Mouse (Mus musculus) neural tube, embryonic 10.5 days (tissue): ENCODE results near the gene Mttp.

Source experiments
- DNase-seq: peaks from one replicate; pipeline ENCODE4 v3.0.0-alpha.2; 2017; ENCODE audit warnings: low spot score; ENCODE audit errors: extremely low spot score

The Mttp gene

DNA sequence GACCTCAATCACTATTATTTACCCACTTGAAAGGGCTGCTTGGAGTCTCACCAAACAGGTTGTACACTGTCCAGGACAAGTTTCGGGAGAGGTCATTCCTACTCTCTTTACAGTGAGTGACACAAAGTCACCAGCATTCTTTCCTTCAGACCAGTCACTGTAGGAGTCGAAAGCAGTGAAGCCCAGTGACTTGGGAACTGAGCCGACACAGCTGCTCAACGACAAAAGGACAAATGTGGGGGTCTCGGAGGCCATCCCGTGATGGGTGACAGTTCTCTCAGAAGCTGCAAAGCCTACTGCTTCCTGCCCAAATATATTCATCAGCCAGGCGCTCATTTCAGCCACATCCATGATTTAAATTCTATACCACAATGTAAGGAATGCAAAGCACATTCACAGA, 87.8 kb downstream of the Mttp start:
- no peak for DNase-seq

DNA sequence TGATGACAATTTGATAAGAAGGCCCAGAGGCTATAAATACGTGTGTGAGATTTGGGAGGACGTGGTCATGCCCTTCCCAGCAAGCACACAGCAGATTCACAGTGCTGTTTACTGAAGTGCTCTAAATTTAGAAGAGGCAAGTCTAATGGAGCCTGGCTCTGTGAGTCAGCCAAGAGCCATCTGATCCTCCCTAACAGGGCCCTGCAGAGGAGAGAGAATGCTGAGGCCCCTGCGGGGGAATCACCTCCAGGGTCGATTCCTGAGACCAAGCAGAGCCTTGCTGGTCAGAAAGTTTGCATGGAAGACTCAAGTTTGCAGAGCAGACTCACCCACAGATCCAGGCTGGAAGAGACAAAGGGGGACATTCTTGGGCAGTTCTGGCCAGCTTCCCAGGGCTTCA, 90.8 kb downstream of the Mttp start:
- no peak for DNase-seq

DNA sequence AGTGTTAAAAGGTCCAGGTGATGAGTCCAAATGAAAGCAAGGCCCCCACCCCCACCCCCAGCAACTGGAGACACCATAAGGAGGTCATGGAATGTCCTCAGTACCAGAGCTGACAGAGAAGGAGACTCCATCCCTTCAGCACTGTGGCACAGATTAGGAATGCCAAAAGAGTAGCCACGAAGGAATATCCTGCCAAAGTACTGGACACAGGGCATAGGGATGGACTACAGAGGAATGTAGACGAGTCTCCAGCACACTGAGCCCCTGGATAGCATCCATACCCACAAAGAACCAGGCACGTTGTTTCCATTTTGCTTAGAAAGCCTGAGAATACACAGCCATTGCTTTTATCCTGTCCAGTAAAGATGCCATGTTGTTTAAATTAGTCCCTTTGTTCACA, 93.3 kb downstream of the Mttp start:
- DNase-seq, result no peak

DNA sequence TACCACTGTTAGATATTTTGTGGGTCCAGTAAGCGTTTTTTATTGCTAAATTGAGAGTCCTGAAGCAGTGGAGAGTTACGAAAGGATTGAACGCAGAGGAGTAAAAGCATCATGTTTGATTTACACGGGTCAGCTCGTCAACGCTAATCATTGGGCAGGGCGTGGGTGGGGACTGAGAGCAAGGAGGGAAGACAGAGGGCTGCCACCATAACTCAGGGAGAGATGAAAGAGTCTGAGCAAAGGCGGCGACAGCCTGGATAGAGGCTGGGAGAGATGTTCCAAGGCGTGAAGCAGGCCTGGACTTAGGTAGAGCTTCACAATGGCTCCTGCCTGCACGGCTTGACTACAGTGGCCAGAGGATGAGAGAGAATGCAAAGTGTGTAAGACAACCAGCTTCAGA, 94.0 kb downstream of the Mttp start:
- DNase-seq, result no peak

DNA sequence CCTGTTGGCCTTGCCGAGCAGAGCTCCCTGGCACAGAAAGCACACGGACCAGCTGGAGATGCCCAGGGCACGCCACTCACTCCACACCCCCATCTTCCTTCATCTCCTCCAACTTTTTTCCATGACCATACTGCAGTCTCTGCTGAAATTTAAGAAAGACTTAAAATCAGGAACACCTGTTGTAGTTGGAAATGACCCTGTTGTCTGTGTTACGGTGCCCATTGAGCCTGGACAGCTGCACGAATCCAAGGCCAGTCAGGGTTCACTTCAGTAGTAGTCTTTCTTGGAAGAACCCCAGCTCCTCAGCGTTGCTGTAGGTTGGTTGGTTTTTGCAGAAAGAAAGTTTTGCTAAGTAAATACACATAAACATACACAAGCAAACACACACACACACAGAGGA, 95.2 kb downstream of the Mttp start:
- DNase-seq, result no peak

DNA sequence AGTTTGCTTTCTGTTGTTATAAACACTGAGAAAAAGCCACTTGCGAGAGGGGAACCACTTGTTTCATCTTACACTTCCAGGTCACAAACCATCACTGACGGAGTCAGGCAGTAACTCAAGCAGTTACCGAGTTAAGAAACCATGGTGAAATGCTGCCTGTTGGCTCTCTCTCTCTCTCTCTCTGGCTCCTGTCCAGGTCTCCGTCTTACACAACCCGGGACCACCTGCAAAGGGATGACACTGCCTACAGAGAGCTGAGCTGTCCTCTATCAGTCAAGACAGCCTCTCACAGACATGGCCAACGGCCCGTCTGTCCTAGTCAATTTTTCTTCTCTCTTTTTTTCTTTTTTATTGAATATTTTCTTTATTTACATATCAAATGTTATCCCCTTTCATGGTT, 101.5 kb downstream of the Mttp start:
- no peak for DNase-seq

DNA sequence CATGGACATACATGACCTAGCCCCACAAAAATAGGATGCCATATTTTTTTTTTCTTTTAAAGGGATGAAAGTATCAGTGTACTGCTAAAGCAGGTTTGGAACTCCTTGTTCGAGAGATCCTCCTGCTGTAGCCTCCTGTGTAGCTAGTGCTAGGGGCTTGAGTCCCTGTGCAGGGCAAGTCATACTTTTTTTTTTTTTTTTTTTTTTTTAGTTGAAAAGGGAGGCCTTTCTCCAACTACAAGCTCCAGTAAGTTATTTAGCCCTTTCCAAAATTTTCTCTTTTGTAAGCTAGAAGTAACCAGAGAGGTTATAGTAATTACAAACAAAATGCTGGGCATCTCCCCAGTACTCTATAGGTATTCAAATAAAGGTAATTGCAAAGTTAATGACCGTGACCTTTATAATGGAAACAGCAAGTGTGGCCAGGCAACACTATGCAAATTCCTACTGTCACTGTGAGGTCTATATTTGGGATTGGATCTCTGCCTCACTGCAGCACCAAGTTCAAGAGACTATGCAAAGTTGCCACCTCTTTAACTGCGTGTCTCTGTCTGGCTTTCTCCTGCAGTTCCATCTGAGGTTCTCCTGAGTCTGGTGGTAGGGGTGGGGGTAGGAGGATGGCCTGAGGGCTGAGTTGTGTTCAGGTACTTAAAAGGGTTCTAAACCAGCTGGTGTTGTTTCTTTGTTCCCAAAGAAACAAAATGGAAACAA, 103.0 kb downstream of the Mttp start:
- no peak for DNase-seq

DNA sequence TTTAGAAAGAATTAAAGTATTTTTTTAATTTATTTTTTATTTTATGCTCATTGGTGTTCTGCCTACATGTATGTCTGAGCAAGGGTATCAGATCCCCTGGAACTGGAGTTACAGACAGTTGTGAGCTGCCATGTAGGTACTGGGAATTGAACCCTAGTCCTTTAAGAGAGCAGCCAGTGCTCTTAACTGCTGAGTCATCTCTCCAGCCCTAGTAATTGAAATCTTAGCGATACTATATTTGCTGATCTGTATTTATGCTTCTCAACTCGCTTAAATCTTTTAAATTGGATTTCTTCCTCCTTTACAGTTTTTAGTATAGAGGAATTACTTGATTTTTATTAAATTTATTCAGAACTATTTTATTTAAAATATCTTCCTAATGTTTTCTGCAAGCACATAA, 103.8 kb downstream of the Mttp start:
- DNase-seq, result no peak
